Mouse (Mus musculus): ENCODE measurements at regions not wholly inside any gene's neighbourhood (a gene's known extent, or its start where the extent isn't known, plus 50 kb on each side); places are given as distances from the start of the nearest gene placed in this dataset.

DNA sequence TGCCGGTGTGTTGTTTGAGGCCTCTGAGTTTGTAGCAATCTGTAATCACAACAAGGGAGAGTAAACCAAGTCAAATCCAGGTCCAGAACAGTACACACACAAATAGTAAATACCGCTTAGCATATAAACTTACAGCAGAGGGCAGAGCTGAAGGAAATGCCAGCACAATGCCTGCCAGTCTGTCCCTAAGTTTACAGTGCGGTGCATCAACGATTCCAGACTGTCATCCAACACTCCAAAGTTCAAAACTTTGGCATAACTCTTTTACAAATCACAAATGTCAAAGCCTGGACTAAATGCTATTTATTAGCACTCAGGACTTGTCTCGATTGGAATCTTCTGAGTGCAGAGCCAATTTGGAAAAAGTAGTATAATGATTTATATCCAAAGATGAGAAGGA lies 104.7 kb upstream of the Ptpn13 start:
- ATAC-seq (replicated peaks; ENCODE audit: poor library complexity, severe bottlenecking), result no peak

DNA sequence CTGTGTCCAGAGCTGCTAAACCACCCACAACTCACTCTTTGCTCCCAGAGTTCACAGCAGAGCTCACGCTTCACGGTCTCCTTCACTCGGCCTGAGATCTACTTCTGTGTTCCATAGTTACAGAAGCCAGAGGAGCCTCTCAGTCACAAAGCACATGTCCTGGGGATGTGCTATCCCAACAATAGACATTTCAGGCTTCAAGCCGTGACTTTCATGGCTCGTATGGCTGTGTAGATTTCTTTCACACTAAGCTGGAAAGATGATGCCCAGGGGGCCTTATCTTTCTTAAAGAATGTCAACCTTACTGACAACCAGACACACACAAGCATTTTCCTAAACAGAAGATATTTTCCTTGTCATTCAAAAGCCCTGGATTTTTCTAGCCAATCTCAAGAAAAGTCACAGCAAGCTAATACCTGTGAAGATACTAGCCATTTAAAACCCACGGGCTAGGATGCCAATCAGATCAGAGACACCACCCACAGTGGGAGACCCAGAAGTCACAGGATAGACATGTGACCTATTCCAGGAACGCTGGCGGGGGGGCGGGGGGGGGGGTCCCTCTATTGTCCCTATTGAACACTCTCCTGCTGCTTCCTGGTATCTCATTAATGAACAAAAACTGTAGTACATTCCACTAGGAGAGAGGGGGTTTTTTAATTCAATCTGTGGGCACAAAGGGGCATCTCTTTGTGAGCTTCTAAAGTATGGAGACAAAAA lies 98.8 kb upstream of the Mapk10 start:
- no peak for ATAC-seq (replicated peaks; ENCODE audit: poor library complexity, severe bottlenecking)

DNA sequence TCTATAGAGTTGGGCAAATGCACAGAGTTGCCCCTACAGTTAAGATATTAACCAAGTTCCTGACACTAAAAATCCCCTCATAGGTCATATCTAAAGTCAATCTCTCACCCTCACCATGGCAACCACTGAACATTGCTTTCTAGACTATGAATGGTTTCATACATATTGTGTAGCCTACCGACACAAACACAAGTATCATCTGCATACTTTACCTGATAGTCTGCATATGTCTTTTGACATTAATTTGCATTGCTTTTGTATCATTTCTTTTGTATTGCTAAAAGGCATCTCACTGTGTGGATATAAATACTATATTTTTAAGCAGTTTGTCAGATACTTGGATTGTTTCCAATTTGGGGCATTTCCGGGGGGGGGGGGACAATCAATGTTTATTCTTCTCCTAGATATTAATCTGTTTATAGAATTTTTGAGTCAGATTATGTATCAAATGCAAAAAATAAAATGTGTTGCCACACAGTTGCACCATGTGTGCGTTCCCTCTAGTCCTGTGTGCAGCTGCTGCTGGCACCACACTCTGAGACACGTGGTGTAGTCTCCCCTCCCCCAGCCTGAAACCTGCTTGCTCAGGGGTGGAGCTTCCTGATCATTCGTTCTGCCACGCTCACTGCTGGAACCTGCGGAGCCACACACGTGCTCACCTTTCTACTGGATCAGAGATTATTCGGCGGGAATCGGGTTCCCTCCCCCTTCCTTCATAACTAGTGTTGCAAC lies 94.7 kb upstream of the Mapk10 start:
- ATAC-seq (replicated peaks; ENCODE audit: poor library complexity, severe bottlenecking), result no peak

DNA sequence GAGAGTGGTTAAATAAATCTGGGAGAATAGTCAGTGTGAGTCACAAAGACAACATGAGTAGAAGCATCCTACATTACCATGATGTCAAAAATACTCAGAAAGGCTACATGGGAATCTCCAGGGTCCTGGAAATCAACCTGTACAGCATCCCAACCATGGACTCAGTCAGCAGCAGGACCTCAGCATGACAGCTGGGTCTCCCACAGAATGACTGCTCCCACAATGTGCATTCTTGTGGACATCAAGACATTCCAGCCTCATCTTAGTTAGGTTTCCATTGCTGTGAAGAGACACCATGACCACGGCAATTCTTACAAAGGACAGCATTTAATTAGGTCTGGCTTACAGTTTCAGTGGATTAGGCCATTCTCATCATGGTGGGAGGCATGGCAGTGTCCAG lies 93.8 kb upstream of the Mapk10 start:
- no peak for ATAC-seq (replicated peaks; ENCODE audit: poor library complexity, severe bottlenecking)

DNA sequence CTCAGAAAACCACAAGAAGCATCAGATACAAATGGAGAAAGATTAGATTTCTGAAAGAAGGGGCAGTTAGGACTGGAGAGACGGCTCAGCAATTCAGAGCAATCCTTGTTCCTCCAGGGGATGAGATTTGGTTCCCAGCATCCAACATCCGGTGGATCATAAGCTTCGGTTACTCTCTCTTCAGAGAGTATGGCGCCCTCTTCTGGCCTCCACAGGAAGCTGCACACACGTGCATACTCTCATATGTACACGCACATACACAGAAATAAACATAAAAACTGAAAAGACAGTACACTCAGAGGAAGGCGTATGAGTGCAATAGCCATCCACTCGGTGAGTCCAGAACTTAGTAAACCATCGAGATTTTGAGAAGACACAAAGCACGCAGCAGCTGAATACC lies 91.6 kb upstream of the Mapk10 start:
- ATAC-seq (replicated peaks; ENCODE audit: poor library complexity, severe bottlenecking), result no peak

DNA sequence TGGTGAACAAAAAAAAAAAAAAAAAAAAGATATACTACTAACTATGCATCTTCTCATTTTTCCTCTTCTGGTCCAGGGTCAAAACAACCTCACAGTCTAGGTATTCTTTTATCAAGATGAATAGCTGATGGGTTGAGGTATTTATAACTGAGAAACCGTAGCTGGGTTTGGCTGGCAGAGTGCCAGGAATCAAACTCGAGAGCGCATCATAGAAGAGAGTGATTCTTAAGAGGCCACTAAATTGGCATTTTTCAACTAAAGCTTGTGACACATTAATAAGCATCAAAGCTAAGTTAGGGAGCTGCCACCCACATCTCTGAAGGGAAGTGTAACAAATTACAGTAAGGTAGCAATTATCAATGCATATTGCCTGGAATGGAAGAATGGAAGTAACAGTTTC lies 90.2 kb upstream of the Mapk10 start:
- no peak for ATAC-seq (replicated peaks; ENCODE audit: poor library complexity, severe bottlenecking)

DNA sequence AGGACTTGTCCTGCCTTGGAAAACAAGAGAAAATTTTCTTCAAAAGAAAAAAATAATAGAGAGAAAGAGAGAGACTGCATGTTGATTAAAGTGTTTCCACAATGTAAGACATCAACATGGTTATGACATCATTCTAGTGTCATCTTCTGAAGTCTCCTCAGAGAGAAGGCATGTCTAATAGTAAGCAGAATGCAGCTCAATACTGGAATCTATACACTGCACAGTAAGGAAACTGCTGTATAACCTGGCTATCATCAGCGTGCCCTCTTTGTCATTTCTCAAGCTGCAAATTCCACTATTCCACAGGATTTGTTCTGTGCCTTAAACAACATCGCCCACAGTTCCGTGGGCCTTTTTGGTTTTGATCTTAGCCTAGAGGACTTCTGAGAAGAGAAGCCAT lies 82.8 kb upstream of the Mapk10 start:
- no peak for ATAC-seq (replicated peaks; ENCODE audit: poor library complexity, severe bottlenecking)

DNA sequence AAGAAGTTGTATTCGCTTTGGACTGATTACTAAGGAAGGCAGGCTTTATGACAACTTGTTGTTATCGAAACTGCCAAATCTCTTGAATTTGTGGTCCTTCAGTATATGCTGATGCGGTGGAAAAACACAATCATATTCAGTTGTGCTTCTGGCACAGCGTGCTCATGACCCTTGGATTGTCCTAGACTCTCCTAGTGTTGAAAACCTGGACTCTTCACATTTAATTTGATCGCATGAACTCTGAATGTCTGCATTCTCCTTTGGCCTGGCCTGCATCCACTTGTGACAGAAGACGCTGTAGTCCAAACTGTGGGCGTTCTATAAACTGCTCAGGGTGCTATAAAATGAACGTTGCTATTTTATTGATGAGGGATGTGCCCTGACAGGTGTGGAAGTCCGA lies 80.6 kb upstream of the Mapk10 start:
- no peak for ATAC-seq (replicated peaks; ENCODE audit: poor library complexity, severe bottlenecking)

DNA sequence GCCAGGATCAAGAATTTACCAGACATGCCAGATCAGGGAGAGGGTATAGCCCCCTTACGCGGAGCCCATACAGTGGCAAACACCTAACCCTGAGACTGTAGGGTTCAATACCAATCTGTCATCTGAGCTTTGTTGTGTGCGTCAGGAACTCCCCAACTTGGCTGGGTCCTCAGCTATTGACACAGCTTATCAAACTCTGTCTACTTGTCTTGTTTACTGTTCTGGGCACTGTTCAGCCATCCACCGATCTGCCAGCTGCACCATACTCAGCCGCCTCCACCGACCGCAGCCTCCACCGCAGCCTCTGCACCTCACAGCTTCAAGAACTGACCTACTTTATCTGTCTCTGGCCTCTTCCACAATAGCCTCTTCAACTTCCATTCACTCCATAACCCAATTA lies 80.1 kb upstream of the Mapk10 start:
- no peak for ATAC-seq (replicated peaks; ENCODE audit: poor library complexity, severe bottlenecking)

DNA sequence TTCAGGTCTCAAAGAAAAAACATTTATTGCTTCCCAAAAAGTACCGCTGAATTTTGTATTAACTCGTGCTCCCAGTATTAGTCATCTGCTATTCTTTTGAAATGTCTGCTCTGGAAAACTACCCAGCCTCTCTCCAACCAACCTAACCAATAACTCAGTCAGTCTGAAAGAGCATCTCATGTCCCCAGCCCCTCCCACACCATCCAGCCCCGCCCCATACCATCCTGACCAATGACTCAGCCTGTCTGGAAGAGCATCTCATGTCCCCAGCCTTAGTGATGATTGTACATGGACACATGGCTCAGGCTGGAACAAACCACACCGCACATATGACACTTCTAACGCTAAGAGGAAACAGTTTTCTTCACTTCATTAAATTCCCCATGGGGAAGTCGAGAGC lies 58.1 kb upstream of the Mapk10 start:
- ATAC-seq (replicated peaks; ENCODE audit: poor library complexity, severe bottlenecking), result no peak

DNA sequence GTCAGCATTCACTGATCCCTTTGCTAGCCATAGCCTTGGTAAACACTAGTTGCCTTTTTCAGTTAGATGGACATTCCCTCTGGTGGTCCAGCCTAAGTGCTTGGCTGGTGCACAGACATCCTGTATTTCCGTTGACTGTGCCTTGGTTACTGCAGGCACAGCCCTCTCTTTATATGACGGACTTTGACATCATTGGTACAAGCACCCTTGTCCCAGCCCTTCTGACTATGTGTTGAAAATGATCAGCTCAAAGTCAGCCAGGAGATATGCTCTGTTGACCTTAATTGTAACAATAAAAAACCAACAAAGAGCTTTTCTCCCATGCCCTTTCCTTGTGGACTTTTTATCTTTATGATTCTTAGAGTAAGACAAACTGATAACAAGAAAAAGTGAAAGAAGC lies 53.8 kb upstream of the Mapk10 start:
- ATAC-seq (replicated peaks; ENCODE audit: poor library complexity, severe bottlenecking), result no peak

DNA sequence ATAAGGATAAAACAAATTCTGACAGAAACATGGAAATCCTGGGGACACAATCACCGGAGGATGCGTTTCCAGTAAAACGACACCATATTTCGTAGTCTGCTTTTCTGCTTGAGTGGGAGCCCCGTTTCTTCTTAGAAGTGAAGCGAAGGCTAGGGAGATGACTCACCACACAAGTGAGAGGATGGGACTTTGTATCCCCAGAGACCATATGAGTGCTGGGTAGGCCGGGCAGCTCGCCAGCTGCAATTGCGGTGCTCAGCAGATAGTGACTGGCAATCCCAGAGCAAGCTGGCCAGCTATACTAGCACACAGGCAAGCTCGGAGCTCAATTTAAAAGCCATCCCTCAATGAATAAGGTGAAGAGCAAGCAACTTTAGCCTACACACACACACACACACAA lies 50.3 kb upstream of the Mapk10 start:
- ATAC-seq (replicated peaks; ENCODE audit: poor library complexity, severe bottlenecking), result no peak

All from granulocyte monocyte progenitor cell, adult 5-6 weeks (primary cell).